Comparison of ENCODE assay signal across 8 mouse cellular contexts in the genomic region with DNA sequence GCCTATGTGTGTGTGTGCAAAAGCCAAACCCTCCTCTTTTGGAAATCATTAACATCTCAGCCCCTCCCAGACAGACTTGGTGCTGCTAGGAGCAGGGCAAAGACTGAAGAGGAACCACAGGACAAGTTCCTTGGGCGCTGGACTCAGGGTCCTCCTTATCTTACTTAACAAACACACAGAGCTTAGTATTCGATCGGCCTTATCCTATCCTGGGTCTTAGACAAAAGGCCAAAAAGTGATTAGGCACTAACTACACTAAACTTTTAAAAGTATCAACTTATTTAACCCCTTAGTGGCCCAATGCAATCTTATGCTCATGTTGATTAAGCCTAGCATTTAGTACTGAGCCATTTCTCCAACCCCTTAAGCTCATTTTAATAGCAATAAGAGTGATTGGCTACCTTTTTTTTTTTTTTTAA. TPM values are rescaled to one million over a fixed set of nuclear protein-coding genes. Genes with fewer than 3 reads are reported as not detected.
A peak's percentile ranks its signal among the peaks of the same experiment; 100 is the strongest.
DNase-seq lines count a peak whose midpoint lies in the region; ATAC-seq and TF ChIP-seq lines count a peak whose summit lies in the region.

No protein-coding gene starts in this region.

- H3K4me3 ChIP-seq in spleen, adult 2 months (ENCODE audit: extremely low read depth, insufficient read depth, insufficient read length) = no peak overlapping the region
- H3K4me3 ChIP-seq in embryonic fibroblast, embryonic 13.5 days (ENCODE audit: insufficient read depth, low read length) = no peak overlapping the region
- no peak overlapping the region; the same call in 1 of the 2 replicates for H3K4me3 ChIP-seq in kidney, postnatal 0 days (replicated peaks; ENCODE audit: low read depth, low read length)
- no peak overlapping the region for H3K4me3 ChIP-seq in midbrain, embryonic 12.5 days

- no peaks in the 10 kb centered on the region for H3K9me3 ChIP-seq in kidney, postnatal 0 days (replicated peaks; ENCODE audit: low read length)
- H3K9me3 ChIP-seq in midbrain, embryonic 12.5 days = no peaks in the 10 kb centered on the region

- intact Hi-C loops in gastrocnemius, postnatal 14 days (cut with DNase I; ENCODE audit: low total_unique reads) = no loop called here

- H3K4me1 ChIP-seq in spleen, adult 2 months (ENCODE audit: control insufficient read depth, insufficient read depth, insufficient read length) = peaks cover 18% of the 10 kb centered on the region
- peaks cover 4% of the 10 kb centered on the region; the same call in 1 of the 2 replicates for H3K4me1 ChIP-seq in embryonic fibroblast, embryonic 13.5 days (ENCODE audit: control insufficient read depth, insufficient read depth, low read length)
- H3K4me1 ChIP-seq in kidney, postnatal 0 days (replicated peaks; ENCODE audit: insufficient read depth, low read length) = peaks cover 23% of the 10 kb centered on the region
- peaks cover 60% of the 10 kb centered on the region for H3K4me1 ChIP-seq in midbrain, embryonic 12.5 days

- peak; percentile 49 for ATAC-seq in kidney, postnatal 0 days (replicated peaks; ENCODE audit: low FRiP score, low read depth)
- no peak for ATAC-seq in midbrain, embryonic 12.5 days (ENCODE audit: low FRiP score, low read depth)

- H3K27ac ChIP-seq in spleen, adult 2 months (ENCODE audit: insufficient read depth, low read length) = peak overlapping the region; percentile 55; the same call in 1 of the 2 replicates
- peak overlapping the region; percentile 79 for H3K27ac ChIP-seq in embryonic fibroblast, embryonic 13.5 days (ENCODE audit: insufficient read depth, low read length)
- H3K27ac ChIP-seq in kidney, postnatal 0 days = peak overlapping the region; percentile 93
- H3K27ac ChIP-seq in midbrain, embryonic 12.5 days (replicated peaks) = no peak overlapping the region

- peak overlapping the region; percentile 74 for H3K4me2 ChIP-seq in kidney, postnatal 0 days (ENCODE audit: low read length)
- H3K4me2 ChIP-seq in midbrain, embryonic 12.5 days (replicated peaks) = peak overlapping the region; percentile 80

- no peak for DNase-seq in spleen, adult 2 months (ENCODE audit: low read depth in 1 of 2, low spot score in 2 of 2)
- DNase-seq in spleen, postnatal 36 days (ENCODE audit: low spot score in 2 of 2) = no peak
- DNase-seq in kidney, postnatal 0 days (ENCODE audit: low spot score) = peak; percentile 79
- DNase-seq in cerebellum, adult 9-11 months = no peak
- no peak for DNase-seq in frontal cortex, postnatal 25 days (ENCODE audit: low spot score in 2 of 2)
- DNase-seq in gastrocnemius, postnatal 14 days = no peak

- no peak overlapping the region for H3K9ac ChIP-seq in kidney, postnatal 0 days (ENCODE audit: low read depth, low read length)
- H3K9ac ChIP-seq in midbrain, embryonic 12.5 days (replicated peaks) = no peak overlapping the region

- H3K36me3 ChIP-seq in spleen, adult 2 months (ENCODE audit: control insufficient read depth, insufficient read depth, low read length) = no peaks in the 10 kb centered on the region
- no peaks in the 10 kb centered on the region for H3K36me3 ChIP-seq in kidney, postnatal 0 days (ENCODE audit: insufficient read depth, low read length)
- H3K36me3 ChIP-seq in midbrain, embryonic 12.5 days = no peaks in the 10 kb centered on the region

- no peak for TF ChIP-seq CTCF in spleen, adult 2 months (IDR thresholded peaks at IDR 0.05; ENCODE audit: extremely low read depth, insufficient read depth, insufficient read length, insufficient replicate concordance)
- no peak for TF ChIP-seq CTCF in embryonic fibroblast, embryonic 13.5 days (IDR thresholded peaks at IDR 0.05; ENCODE audit: borderline replicate concordance, insufficient read depth, low read length)
- no peak for TF ChIP-seq CTCF in kidney, postnatal 0 days (IDR thresholded peaks at IDR 0.05; ENCODE audit: low read depth)

- 20% methylated on average over 3 of the region's 3 CpGs for WGBS in spleen, adult 2 months
- WGBS in kidney, postnatal 0 days = 5% methylated on average over 3 of the region's 3 CpGs
- 18% methylated on average over 3 of the region's 3 CpGs for WGBS in midbrain, embryonic 12.5 days

- no peak for TF ChIP-seq POLR2A in spleen, adult 2 months (IDR thresholded peaks at IDR 0.05; ENCODE audit: low read depth, low read length)
- TF ChIP-seq POLR2A in embryonic fibroblast, embryonic 13.5 days (IDR thresholded peaks at IDR 0.05; ENCODE audit: low read depth, low read length) = no peak

- H3K27me3 ChIP-seq in spleen, adult 2 months (ENCODE audit: control insufficient read depth, insufficient read depth, low read length) = peaks cover 16% of the 10 kb centered on the region
- H3K27me3 ChIP-seq in kidney, postnatal 0 days (ENCODE audit: insufficient read depth, low read length) = no peaks in the 10 kb centered on the region
- peaks cover 12% of the 10 kb centered on the region for H3K27me3 ChIP-seq in midbrain, embryonic 12.5 days

RNA-seq across cellular contexts. Expression of a gene that starts 3.8 kb away (rescaled TPM):
- polyA plus RNA-seq in spleen, adult 2 months (2012; rRNA removed) = 53.5 and 84.4 TPM in 2 replicates
- polyA plus RNA-seq in embryonic fibroblast, embryonic 13.5 days (2011; ENCODE audit: insufficient read length, low read depth, missing spikeins) = 49.1 and 67.7 TPM in 2 replicates
- polyA plus RNA-seq in kidney, postnatal 0 days (2015; fragmentation: Nextera tagmentation; extraction: Ambion mirVana) = 170 and 194 TPM in 2 replicates
- 65.1 and 69.6 TPM in 2 replicates for polyA plus RNA-seq in midbrain, embryonic 12.5 days (2016; fragmentation: Nextera tagmentation; extraction: Ambion mirVana)
- total RNA-seq in gastrocnemius, postnatal 14 days (2021) = 10 to 100 TPM; 12.5 to 17.3 TPM

RNA-seq across cellular contexts. Expression of a gene that starts 14.1 kb away (rescaled TPM):
- 0.56 and 0.59 TPM in 2 replicates for polyA plus RNA-seq in spleen, adult 2 months (2012; rRNA removed)
- 0.94 and 1.5 TPM in 2 replicates for polyA plus RNA-seq in embryonic fibroblast, embryonic 13.5 days (2011; ENCODE audit: insufficient read length, low read depth, missing spikeins)
- 15.8 and 16.3 TPM in 2 replicates for polyA plus RNA-seq in kidney, postnatal 0 days (2015; fragmentation: Nextera tagmentation; extraction: Ambion mirVana)
- 3.2 and 3.9 TPM in 2 replicates for polyA plus RNA-seq in midbrain, embryonic 12.5 days (2016; fragmentation: Nextera tagmentation; extraction: Ambion mirVana)
- 1 to 10 TPM; 5.9 to 6.0 TPM for total RNA-seq in gastrocnemius, postnatal 14 days (2021)

RNA-seq across cellular contexts. Expression of a gene that starts 53.0 kb away (rescaled TPM):
- 0.79 and 1.5 TPM in 2 replicates for polyA plus RNA-seq in spleen, adult 2 months (2012; rRNA removed)
- polyA plus RNA-seq in embryonic fibroblast, embryonic 13.5 days (2011; ENCODE audit: insufficient read length, low read depth, missing spikeins) = 19.4 and 24.5 TPM in 2 replicates
- polyA plus RNA-seq in kidney, postnatal 0 days (2015; fragmentation: Nextera tagmentation; extraction: Ambion mirVana) = 33.9 and 36.6 TPM in 2 replicates
- 38.4 and 39.6 TPM in 2 replicates for polyA plus RNA-seq in midbrain, embryonic 12.5 days (2016; fragmentation: Nextera tagmentation; extraction: Ambion mirVana)
- total RNA-seq in gastrocnemius, postnatal 14 days (2021) = 10 to 100 TPM; 11.9 to 13.8 TPM
